Mouse (Mus musculus) stomach, postnatal 0 days (tissue): ENCODE data around the gene Ibtk. TPM values are rescaled to one million over a fixed set of nuclear protein-coding genes. Genes with fewer than 3 reads are reported as not detected.

Experiments
- ATAC-seq: fragments of 200-750 bp; cut with Nextera tagmentation; 2 replicates; pipeline ENCODE4 v1.8.0; 2017; ENCODE audit not compliant: low FRiP score, low TSS enrichment
- DNase-seq: peaks from one replicate; pipeline ENCODE4 v3.0.0-alpha.2; 2016; ENCODE audit warnings: low spot score
- H3K27ac ChIP-seq: fragments of 300-500 bp; sonication (generic); replicated peaks from 2 replicates; pipeline ENCODE4 v1.5.1; 2014; ENCODE audit warnings: mild to moderate bottlenecking, control low read depth
- H3K27me3 ChIP-seq: fragments of 300-500 bp; sonication (generic); 2 replicates; pipeline ENCODE4 v1.6.1; 2014; ENCODE audit warnings: low read length; ENCODE audit not compliant: control insufficient read depth, insufficient read depth
- H3K36me3 ChIP-seq: fragments of 300-500 bp; sonication (generic); 2 replicates; pipeline ENCODE4 v1.6.1; 2014; ENCODE audit warnings: low read length, mixed read lengths; ENCODE audit not compliant: control insufficient read depth, insufficient read depth
- H3K4me1 ChIP-seq: fragments of 300-500 bp; sonication (generic); replicated peaks from 2 replicates; pipeline ENCODE4 v1.6.1; 2014; ENCODE audit warnings: antibody characterized with exemption; ENCODE audit not compliant: control insufficient read depth, insufficient read depth
- H3K4me2 ChIP-seq: fragments of 300-500 bp; sonication (generic); replicated peaks from 2 replicates; pipeline ENCODE4 v1.6.1; 2014; ENCODE audit warnings: low read depth, mild to moderate bottlenecking, control low read depth, moderate library complexity
- H3K4me3 ChIP-seq: fragments of 300-500 bp; sonication (generic); 2 replicates; pipeline ENCODE4 v1.5.1; 2014; ENCODE audit warnings: low read depth, low read length, control low read depth
- H3K9ac ChIP-seq: fragments of 300-500 bp; sonication (generic); 2 replicates; pipeline ENCODE4 v1.6.1; 2014; ENCODE audit warnings: mild to moderate bottlenecking, low read length, control low read depth, mixed read lengths
- H3K9me3 ChIP-seq: fragments of 300-500 bp; sonication (generic); 2 replicates; pipeline ENCODE4 v1.6.1; 2016; ENCODE audit warnings: low read length; ENCODE audit not compliant: control insufficient read depth
- CTCF ChIP-seq: IDR thresholded peaks from 2 replicates; pipeline ENCODE4 v1.5.1; 2016; ENCODE audit warnings: antibody characterized with exemption, low read depth, mild to moderate bottlenecking, moderate library complexity
- EP300 ChIP-seq: optimal IDR thresholded peaks from 2 replicates; pipeline ENCODE3; 2016; ENCODE audit warnings: antibody characterized with exemption
- WGBS: fragments of 180-500 bp; shearing (Covaris S2); extraction: QIAGEN DNeasy Blood & Tissue Kit; methylation state at CpG from one replicate; pipeline ENCODE4 v1.1.7; 2014; 5-methylcytosine and 5-hydroxymethylcytosine counted together
- polyA plus RNA-seq: library from polyadenylated mRNA; unstranded; fragments of >200 nt; fragmentation: Nextera tagmentation; extraction: Ambion mirVana; gene quantifications from 2 replicates; pipeline ENCODE4 v1.2.1, GENCODE M21; 2015

The Ibtk gene
- polyA plus RNA-seq, 1 experiment from 2014 or later, result 19.7 TPM

- no peaks in the 10 kb centered on the region for H3K36me3 ChIP-seq
- peak overlapping the region; percentile 93 for H3K4me3 ChIP-seq
- H3K9ac ChIP-seq, result peak overlapping the region; percentile 98
- H3K9me3 ChIP-seq, result no peaks in the 10 kb centered on the region
- no peaks in the 10 kb centered on the region for H3K27me3 ChIP-seq
- H3K4me2 ChIP-seq, result peak overlapping the region; percentile 66
- ATAC-seq, result peak; percentile 87
- 7% methylated on average over 5 of the region's 5 CpGs for WGBS
- H3K27ac ChIP-seq, result peak overlapping the region; percentile 100
- TF ChIP-seq EP300 (no peak), CTCF (no peak)
- peak; percentile 62 for DNase-seq
- no peaks in the 10 kb centered on the region; the same call in 1 of the 2 replicates for H3K4me1 ChIP-seq
These were observed 882 bp upstream of the Ibtk start for GRCm38 (mm10) chr9:85749922-85750509.

DNA sequence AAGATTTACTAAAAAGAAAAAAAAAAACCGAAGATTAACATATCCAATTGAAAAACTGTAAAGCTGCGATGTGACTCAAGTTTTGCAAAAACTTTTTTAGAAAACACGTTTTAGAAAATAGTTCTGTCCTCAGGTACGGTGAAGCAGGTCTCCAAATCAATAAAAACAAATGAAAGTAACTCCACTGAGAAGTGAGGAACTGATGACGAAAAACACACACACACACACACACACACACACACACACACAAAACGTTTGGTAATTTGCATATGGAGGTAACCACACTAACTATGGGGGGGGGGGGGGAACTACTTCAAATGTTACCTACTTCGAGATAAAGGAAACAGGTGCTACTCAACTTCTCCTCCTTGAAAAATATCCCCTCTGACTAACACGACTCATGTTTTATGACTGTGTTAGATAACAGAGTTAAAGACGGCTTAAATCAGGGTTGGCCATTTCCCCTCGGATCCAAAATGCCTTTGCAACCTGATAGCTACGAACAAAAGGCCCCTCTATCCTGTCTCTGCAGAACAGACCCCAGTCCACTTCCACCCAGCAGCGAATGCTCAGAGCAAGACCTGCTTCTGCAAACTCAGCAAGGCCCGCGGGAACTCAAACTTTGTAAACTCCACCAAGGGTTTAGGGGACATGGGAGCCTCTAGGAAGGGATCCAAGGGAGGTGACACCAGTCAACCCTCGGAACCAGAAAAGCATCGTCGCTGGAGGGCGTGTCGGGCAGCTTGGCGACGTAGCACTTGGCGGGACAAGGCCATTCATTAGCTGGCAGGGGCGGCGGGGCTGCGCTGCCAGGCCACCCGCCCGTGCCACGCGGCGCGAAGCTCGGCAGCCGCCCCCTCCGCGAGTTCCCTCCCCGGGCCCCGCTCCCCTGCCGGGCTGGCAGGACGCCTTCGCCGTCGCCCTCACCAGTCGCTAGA lies 661 bp downstream of the Ibtk start:
- no peak for TF ChIP-seq EP300
- peak; percentile 49 for TF ChIP-seq CTCF
- peak overlapping the region; percentile 100 for H3K27ac ChIP-seq
- H3K27me3 ChIP-seq, result no peaks in the 10 kb centered on the region
- peak; percentile 65 for ATAC-seq
- peak overlapping the region; percentile 98 for H3K9ac ChIP-seq
- H3K36me3 ChIP-seq, result no peaks in the 10 kb centered on the region
- peak; percentile 85 for DNase-seq
- 1% methylated on average over 39 of the region's 43 CpGs for WGBS
- H3K9me3 ChIP-seq, result no peaks in the 10 kb centered on the region
- peak overlapping the region; percentile 66 for H3K4me2 ChIP-seq
- peak overlapping the region; percentile 93 for H3K4me3 ChIP-seq
- H3K4me1 ChIP-seq, result no peaks in the 10 kb centered on the region; the same call in 1 of the 2 replicates

DNA sequence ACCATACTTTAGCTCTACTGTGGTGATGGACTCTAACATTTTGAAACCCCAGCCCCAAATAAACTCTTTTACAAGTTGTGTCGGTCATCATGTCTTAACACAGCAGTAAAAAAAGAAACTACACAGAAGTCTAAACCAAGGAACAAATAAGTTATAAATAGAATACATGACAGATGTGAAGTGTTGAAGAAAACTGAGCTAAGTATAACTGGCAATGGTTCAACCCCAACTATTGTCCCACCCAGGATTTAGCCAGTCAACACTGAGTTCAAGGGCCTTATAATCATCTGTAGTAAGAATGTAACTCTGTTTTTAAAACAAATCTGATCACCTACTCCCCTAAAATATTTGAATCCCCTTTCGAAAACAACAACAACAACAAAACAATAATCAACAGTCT lies 3.6 kb downstream of the Ibtk start:
- Histone ChIP-seq H3K4me3 (no peak overlapping the region), H3K27me3 (no peaks in the 10 kb centered on the region), H3K36me3 (0 out of 2 replicates have a peak, but pooled peaks cover 4% of the 10 kb centered on the region), H3K4me2 (no peak overlapping the region), H3K4me1 (no peaks in the 10 kb centered on the region; the same call in 1 of the 2 replicates), H3K9ac (no peak overlapping the region), H3K27ac (no peak overlapping the region), H3K9me3 (no peaks in the 10 kb centered on the region)
- no peak for ATAC-seq
- TF ChIP-seq CTCF, result no peak
- TF ChIP-seq EP300, result no peak
- WGBS, result 72% methylated on average over 2 of the region's 2 CpGs
- DNase-seq, result no peak

DNA sequence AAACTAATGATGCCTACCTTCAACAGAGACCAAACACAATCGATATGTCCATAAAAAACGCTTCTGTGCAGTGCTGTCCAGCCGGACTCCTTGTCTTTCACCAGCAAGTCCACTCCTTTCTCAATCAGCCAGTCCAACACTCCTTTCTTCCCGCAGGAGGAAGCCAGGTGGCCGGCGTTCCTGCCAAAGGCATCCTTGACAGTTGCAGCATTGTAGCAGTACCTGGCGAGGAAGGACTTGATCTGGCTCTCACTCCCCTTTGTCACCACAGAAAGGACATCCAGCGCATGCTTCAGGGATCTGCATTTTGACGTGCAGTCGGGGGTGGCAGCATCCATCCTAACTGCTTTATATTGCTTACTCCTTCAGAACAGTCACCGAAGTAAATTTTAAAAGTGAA lies 5.8 kb downstream of the Ibtk start:
- DNase-seq (no peak), ATAC-seq (no peak)
- no peaks in the 10 kb centered on the region for H3K9me3 ChIP-seq
- TF ChIP-seq CTCF, result no peak
- no peak for TF ChIP-seq EP300
- no peak overlapping the region for H3K4me3 ChIP-seq
- no peak overlapping the region for H3K4me2 ChIP-seq
- WGBS, result 81% methylated on average over 11 of the region's 11 CpGs
- no peaks in the 10 kb centered on the region for H3K4me1 ChIP-seq
- H3K27me3 ChIP-seq, result no peaks in the 10 kb centered on the region
- H3K27ac ChIP-seq, result no peak overlapping the region
- 0 out of 2 replicates have a peak, but pooled peaks cover 4% of the 10 kb centered on the region for H3K36me3 ChIP-seq
- H3K9ac ChIP-seq, result no peak overlapping the region

DNA sequence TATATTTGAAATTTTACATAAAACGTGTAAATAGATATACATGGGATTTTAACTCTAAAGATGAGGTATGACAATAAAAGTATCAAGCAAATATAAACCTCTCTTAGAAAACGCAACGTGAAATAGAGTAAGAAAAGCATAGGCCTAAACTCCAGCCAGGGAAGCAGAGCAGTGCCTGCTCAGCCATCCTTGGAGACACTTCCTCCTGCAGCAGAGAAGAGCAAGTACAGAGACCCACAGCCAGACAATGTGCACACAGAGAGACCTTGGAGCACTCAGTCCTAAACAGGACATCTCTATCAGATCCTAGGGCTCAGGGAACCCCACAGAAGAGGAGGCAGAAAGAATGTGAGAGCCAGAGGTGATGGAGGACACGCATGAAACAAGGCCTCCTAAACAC lies 7.0 kb downstream of the Ibtk start:
- H3K9me3 ChIP-seq, result no peaks in the 10 kb centered on the region
- H3K27ac ChIP-seq, result no peak overlapping the region
- H3K27me3 ChIP-seq, result no peaks in the 10 kb centered on the region
- H3K4me2 ChIP-seq, result no peak overlapping the region
- DNase-seq (no peak), ATAC-seq (no peak)
- 0 out of 2 replicates have a peak, but pooled peaks cover 4% of the 10 kb centered on the region for H3K36me3 ChIP-seq
- no peak overlapping the region for H3K9ac ChIP-seq
- no peak overlapping the region for H3K4me3 ChIP-seq
- no peaks in the 10 kb centered on the region for H3K4me1 ChIP-seq
- TF ChIP-seq CTCF, result no peak
- WGBS, result 92% methylated on average over 4 of the region's 4 CpGs
